Mouse (Mus musculus): ENCODE data around the gene Ap4b1.
A peak's percentile ranks its signal among the peaks of the same experiment; 100 is the strongest.
"Not testable (repeated sequence)": the region's sequence is repeated elsewhere in the genome, so short reads cannot be mapped to it uniquely, and the experiment has no call there.

Gene Ap4b1

DNA sequence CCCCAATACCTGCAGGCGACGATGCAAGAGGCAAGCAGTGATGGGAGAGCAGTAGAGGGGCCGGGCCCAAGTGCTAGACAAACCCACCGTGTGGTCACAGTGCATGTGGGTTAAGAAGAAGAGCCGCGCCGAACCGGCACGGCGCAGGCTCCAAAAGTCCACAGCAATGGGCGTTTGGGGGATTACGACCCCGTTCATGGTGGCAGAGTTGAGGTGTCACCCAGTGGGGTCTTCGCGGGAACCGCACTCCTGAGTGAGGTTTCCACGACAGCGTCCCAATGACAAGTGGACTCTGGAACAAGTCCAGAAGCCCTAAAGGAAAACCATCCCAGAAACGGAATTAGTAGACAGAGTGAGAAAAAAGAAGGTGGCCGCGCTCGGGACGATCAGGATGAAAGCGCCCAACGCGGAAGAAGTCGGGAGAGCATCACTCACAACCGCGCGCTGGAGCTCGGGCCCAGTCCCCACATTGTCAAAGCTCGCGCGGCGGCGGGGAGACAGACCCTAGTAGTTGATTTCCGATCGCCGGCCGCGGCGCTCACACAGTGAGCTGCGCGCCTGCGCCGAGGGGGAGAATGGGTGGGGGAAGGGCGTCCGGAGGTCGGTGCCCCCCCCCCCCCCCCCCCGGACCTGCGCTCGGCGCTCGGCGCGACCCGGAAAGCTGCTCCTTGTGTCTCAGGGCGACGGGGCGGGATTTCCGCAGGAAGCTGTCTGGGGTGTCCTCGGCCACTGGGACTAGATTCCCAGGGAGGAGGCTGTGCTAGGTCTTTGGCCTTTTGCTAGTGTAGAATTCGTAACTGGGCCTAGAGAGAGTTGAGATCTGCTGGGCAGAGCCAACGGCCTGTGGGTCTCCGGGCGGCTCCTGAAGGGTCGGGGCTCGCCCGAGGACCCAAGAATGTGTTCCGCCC is at the start of gene Ap4b1, which contains the start of the genes Dclre1b and Gm43064:
Ap4b1 (plus strand) TSS at position 630 of the 908 bp plus-strand sequence.
Dclre1b (minus strand) TSS at position 554 of the 908 bp plus-strand sequence.
Gm43064 (plus strand) TSS at position 683 of the 908 bp plus-strand sequence.
- DNase-seq (ENCODE audit: low spot score in 2 of 2): peak; percentile 67 to 79

DNA sequence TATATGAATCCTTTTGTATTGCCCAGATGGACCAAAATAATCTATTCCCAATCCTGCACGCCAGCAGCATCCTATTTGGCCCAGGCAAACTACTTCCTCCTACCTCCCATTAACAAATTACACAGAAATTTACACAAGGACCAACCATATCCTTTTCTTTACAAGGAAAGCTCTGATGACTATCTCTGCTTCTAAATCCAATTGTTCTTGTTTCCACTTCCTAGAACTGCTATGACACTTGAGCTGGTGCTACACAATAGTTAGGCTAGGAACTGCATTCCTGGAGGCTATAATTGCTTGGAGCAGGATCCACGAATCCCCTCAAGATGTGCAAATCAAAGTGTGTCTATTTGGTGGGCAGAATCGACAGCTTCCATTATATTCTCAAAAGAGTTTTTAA is 42.5 kb upstream of the Ap4b1 start:
- no peak for DNase-seq (ENCODE audit: low spot score in 2 of 2)

DNA sequence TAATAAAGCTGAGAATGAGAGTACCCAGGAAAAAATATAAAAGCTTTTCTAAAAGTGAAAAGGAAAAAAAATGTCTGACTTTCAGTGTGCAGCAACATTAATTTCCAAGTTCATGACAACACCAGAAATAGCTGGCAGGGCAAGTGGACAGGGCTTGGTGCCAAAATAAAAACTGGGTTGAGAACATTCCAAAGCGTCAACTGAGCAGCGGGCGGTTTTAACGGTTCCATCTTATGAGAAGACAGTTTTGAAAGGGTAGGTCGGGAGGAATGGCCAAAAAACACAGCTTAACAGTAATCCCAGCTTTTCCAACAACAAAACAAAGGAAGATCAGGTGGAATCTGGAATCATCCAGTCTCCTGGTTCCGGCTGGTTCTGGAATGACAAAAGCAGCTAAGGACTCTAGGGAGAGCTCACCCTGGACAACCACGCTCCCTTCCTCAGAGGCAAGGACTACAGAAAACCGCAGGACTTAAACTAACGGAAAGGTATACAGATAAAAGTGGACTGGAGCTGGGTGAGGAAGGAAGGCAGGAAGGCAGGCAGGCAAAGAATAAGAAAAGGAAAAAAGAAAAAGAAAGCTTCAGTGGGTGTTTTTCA is 37.7 kb upstream of the Ap4b1 start:
- no peak for DNase-seq (ENCODE audit: low spot score in 2 of 2)

DNA sequence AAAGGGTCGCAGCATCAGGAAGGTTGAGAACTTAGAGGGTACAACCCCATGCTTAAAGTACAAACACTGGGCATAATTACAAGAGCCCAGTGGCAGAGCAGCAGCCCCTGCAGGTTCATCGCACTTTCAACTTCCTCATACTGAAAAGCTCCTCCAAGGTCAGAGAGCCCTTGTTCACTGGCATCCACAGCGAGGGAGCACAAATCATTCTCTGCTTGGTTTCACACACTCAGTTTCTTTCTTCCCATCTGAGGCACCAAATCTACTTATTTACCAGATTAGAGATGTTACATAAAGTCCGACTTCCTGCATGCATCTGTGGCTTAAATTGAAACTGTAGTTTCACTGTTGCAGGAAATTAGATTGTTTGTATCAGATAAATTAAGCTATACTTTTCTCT is 36.5 kb upstream of the Ap4b1 start:
- no peak for DNase-seq (ENCODE audit: low spot score in 2 of 2)

DNA sequence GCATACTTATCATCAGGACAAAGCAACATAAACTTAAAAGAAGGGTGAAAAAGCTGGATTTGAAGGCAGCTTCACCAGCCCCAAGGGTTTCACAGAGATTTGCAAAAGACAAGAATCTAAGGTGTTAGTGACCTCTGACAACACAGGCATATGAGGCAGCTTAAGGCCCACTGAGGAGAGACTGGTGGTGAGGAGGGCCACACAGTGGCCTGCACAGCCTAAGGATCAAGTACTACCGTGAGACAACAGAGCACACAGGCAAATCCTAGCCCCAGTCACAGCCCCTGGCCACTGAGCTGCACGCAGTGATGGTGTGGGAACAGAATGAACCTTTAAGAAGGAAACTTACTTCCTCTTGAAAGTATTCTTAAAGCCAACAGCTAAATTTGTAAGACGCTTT is 35.8 kb upstream of the Ap4b1 start:
- DNase-seq (ENCODE audit: low spot score in 2 of 2): no peak

DNA sequence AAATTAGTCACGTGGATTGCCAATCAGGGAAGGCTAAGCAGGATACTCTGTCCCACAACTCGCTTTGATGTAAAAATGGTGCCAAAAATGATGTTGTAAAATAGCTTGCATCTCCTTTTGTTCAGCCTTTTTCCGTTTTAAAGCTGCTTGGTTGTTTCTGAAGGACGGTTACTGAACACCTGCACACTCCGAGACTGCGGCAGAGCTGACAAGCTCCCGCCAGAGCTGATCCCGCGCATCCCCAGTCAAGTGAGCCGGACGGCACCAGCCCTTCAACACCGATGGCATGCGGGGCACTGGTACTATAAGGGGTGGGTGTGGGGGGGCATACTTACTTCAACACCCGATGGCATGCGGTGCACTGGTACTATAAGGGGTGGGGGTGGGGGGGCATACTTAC is 35.3 kb upstream of the Ap4b1 start:
- DNase-seq (ENCODE audit: low spot score in 2 of 2): no peak

DNA sequence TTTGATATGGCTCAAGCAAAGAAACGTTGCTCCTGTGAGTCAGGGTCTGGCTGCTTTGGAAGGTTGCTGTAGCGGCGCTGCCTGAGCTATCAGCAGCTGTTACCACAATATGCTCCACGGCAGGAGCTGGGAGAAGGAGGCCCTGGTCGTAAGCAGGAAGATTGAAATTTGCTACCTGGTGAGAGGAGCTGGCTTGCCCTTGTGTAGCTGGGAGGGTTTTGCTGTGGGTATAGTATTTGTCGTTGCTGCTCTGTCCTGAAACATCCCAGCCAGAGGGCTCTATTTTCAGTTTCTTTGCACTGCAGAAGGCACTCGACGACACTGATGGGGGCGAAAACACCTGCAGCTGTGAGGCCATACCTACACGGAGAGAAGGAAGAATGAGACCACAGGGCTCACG is 31.4 kb upstream of the Ap4b1 start:
- no peak for DNase-seq (ENCODE audit: low spot score in 2 of 2)

DNA sequence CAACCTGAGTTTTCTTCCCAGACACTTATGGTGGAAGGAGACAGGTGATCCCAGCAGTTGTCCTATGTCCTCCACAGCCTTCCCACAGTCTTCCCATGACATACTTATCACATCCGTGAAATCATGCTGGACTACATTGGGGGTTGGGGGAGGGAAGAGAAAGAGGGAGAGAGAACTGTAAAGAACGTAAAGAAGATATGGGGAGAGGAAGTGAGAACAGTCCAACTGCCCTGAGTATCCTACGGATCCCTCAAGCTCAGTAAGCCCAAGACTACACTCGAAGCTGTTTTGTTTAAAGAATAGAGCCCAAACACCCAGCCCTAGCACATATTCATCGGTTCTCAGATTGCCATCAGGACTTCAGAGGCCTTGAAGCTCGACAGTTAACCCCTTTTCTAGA is 30.7 kb upstream of the Ap4b1 start:
- DNase-seq (ENCODE audit: low spot score in 2 of 2): no peak

DNA sequence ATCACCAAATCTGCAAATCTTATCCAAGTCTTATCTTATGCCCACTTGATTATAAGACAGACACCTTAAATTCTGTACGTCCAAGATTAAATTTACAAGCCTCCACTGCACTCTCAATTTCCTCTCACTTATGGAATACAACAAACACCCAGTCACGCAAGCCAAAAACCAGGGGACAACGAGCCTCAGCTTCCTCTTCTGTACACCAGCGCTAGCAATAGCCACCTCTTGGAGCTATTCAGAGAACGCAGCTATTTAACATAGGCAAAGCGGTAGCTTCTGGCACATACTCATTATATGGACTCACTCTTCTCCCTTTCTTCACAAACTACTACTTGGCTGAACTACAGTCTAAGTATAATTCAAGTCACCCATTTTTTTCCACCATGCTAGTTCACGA is 30.1 kb upstream of the Ap4b1 start:
- DNase-seq (ENCODE audit: low spot score in 2 of 2): no peak

DNA sequence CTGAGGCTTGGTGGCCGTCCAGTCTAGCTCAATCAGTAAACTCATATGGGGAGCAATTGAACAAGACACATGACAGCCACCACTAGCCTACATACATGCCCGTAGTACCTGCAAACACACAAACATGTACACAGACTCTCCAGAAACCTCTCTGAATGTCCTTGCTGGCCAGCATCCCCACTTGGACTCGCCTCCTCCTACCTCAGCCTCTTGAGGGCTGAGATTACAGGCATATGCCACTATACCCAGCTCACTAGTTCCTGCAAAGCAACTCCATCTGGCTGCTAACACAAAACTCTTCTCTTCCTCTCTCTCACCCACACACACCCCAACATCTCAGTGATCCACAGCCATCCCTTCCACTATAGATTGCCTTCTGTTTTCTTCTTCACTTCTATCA is 29.0 kb upstream of the Ap4b1 start:
- no peak for DNase-seq (ENCODE audit: low spot score in 2 of 2)

DNA sequence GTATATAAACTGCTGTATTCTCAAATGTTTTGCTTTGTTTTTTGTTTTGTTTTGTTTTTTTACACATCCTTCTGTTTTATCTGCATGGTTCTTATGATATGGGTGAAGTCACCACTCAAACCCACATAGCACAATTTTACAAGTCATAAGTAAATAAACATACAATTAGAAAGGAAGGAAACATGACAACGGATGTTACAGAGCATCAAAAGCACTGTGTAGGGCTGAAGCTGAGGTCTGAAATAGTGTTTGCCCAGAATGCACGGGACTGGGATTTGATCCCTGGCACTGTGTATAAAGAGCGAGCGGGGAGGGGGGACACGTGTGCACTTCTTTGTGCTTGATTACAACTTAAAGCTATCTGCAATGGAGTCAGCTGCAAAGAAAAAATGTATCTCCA is 28.5 kb upstream of the Ap4b1 start:
- no peak for DNase-seq (ENCODE audit: low spot score in 2 of 2)

DNA sequence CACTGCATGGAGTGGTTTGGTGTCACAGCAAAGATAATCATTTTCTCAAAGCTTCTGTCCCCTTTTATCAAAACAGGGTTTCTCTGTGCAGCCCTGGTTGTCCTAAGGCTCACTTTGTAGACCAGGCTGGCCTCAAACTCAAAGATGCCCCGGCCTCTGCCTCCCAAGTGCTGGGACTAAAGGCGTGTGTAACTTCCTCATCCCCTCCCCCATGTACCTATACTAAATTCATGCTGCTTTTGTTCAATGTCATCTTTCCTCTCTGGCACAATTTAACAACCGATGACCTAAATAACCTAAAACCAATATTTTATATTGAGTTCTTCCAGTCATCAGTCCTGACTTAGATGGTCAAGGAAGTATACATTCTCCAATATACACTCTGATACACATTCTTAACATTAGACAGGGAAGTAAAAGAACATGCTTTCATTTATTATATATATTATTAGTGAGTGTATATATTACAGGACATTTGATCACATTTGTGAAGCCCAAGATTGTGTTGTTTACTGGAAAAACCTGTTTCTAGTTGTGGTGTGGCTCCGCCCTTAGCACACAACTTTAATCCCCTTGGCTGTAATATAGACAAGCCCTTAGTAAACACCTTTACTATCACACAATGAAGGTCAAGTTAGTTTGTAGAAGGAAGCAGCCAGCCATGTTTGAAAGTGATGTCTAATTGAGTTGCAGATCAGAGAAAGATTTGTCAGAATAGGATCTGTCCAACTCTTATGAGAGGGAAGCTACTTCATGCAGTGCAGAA is 26.3 kb upstream of the Ap4b1 start:
- DNase-seq (ENCODE audit: low spot score in 2 of 2): no peak

DNA sequence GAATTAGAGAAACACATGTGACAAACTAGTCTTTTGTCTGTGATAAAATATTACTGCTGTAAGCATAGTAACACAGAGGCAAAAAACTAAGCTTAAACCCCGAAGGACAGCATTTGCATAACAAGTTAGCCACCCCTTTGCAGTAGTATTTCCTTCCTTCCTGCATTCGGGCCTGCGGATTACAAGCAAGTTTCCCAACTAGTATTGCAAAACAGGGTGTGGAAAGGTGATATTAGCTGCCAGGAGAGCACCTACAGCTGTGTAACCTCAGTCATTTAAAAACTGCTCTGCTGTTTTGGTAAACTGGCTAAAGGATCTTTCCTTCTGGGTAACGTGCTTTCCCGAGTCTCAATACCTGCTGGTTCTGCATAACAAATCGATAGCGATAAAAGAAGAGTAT is 22.1 kb upstream of the Ap4b1 start:
- DNase-seq (ENCODE audit: low spot score in 2 of 2): no peak

DNA sequence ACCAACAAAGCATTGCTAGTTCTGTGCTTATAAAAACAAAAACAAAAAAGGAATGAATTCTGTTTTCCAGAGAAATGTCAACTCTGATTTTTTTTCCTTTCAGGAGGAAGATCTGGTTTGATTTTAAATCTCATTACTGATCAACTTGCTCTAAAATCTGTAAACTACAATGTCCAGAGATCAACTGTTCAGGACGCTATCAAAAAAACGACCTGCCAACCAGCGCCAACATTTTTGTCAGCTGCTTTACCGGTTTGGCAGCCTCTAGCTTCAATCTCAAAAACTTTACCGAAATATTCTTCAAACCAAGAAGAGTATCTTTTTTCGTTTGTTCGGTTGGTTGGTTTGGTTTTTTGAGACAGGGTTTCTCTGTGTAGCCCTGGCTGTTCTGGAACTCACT is 20.2 kb upstream of the Ap4b1 start:
- DNase-seq (ENCODE audit: low spot score in 2 of 2): no peak

DNA sequence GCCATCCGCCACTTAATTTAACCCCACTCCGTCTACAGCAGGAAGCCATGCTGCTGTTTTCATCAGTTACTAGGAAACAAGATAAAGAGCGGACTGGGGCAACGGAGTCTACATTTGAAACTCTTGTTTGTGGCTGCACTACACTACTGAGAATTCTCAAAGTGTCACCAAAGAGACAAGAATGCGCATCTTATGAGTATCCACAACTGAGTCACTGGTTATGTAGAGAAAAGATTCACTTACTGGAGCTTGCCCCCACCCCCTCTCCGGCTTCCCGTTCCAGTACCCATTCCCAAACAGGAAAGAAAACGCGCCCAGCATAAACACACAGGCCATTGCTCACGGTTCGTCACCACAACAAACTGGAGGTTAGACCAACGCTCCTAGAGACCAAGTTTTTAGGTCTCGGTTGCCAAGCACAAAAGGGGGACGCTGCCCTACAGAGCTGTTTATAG is 19.4 kb upstream of the Ap4b1 start:
- DNase-seq (ENCODE audit: low spot score in 2 of 2): no peak

DNA sequence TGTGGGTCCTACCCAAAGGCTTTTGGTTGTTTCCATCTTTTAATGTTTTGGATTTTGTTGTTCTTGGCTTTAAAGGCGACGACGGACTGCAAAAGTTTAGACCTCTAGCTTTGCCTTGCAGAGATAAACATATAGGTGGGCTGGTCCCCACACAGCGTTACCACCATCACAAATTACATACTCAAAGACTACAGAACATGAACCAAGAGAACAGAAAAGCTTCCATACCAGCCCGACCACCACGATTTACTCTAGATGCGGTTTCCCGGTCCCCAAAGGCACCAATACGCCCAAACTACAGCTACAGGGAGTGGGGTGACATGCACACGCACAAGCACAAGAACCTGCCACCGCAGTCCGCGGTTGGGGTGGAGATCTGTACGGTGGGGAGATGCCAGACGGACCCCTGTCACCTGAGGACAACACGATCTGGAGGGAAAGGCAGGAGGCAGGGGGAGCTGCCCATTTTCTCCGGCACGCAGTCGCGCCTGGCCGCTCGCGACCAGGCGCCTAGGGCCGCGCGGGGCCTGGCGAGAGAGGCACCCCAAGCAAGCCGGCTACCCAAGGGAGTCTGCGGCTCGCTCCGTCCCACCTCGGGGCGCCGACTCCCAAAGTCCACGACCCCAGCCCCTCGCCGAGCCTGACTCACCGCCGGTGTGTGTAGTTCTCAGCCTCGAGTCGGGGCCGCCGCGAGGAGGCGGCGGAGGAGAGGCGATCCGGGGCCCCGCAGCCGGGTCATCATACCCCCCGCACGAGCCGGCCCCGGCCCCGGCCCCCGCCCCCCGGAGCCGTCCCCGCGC is 18.8 kb upstream of the Ap4b1 start:
- DNase-seq (ENCODE audit: low spot score in 2 of 2): no peak

DNA sequence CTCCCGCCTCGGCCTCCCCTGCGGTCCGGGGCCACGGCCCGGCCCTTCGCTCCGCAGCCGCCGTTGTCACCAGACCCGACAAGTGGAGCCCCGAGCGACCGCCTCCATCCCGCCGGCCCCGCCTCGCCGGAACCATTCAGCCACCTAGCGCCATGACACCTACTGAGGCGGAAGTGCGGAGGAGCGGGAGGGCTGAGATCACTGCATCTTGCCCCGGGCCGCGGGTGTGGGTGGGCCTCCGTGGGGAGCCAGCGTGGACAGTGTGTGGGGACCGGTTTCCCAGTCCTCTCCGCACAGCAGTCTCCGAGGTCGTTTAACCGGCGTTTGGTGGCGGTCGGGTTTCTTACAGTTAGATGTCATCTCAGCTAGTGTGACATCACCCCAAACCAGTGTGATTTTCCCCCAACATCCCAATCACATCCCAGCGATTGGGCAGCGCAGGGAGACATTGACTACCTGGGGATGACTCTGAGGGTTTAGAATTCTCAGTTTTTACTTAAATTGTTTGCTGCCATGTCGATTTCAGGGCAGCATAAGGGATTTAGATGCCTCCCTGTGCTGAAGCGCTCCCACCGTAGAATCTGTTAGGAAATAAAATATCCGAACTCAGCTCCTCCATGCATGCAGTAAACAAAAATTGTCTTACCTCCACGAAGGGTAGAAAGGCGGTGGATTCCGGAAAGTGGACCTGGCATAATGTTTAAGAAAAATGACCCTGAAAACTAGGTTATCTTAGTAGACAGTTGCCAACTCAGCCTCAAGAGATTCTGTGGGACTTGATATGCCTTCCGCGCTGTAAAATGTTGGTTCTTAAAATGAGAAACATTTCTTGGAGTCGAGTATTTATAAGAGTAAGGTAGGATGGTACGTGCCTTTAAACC is 17.9 kb upstream of the Ap4b1 start, which contains the start of gene Hipk1:
Hipk1 (minus strand) TSS at position 334 of the 881 bp plus-strand sequence.
- DNase-seq (ENCODE audit: low spot score in 2 of 2): peak; percentile 88 to 94

DNA sequence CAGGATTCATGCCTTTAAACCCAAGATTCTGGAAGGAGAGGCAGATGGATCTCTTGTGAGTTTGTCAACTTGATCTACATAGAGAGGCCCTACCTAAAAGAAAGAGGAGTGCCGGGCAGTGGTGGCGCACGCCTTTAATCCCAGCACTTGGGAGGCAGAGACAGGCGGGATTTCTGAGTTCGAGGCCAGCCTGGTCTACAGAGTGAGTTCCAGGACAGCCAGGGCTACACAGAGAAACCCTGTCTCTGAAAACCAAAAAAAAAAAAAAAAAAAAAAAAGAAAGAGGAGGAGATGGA is 17.3 kb upstream of the Ap4b1 start:
- DNase-seq (ENCODE audit: low spot score in 2 of 2): not testable (repeated sequence)

DNA sequence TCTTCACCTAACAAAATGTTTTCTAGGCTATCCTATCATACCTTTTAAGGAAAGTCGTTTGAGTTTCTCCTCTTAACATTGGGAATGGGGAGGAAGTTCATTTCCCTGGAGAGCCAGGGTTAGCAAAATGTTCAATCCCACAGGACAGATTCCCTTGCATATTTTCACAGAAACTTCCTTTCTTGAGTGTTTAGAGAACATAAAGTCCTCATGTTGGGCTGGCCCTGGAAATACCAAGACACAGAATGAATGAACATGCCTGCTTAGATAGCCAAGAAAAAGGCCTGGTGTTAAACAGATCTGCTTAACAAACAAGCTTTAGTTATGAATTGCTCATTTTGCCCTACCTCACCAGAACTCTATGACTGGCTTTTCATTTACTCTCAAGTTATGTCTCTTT is 16.8 kb upstream of the Ap4b1 start:
- no peak for DNase-seq (ENCODE audit: low spot score in 2 of 2)

DNA sequence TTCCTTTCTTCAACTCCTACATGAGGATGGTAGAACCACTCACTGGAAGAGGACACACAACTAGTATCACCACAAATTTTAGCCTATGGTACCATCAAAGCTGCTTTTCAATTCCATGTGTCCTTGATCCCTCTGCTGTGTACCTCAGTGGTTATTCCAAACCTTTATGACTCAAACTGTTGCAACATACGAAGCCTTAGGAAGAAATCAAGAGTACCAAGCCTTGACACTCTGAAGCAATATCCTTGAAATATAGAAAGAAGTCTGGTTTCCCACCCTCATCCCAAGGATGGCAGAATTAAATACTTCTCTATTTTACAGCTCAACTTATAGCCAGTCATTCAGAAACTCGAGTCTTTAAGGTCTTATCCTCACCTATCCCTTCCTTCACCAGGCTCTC is 12.9 kb upstream of the Ap4b1 start:
- no peak for DNase-seq (ENCODE audit: low spot score in 2 of 2)

DNA sequence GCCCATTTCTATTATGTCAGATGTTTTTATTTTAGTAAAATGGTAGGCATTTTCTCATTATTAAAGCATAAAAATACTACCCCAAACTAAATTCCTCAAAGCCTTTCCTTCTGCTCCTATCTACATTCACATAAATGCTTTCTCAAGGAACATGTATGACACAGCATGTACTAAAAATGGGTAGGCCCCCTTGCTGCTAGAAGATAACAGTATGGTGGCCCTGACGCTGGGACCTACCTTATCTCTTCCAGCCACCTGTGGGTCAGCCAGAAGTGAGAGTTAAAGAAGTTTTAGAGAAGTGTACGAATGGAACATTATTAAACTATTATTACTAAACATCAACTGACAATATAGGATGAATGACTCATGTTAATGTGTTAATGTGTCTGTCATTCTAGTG is 9.8 kb upstream of the Ap4b1 start:
- DNase-seq (ENCODE audit: low spot score in 2 of 2): no peak

All from frontal cortex, postnatal 25 days (tissue).